Mouse (Mus musculus) small intestine, adult 2 months (tissue): ENCODE results near the gene Abca15.
"Not testable (repeated sequence)": the region's sequence is repeated elsewhere in the genome, so short reads cannot be mapped to it uniquely, and the experiment has no call there.

Experiments
- CTCF ChIP-seq: fragments of 200-500 bp; IDR thresholded peaks from 2 replicates; pipeline ENCODE4 v1.5.1; 2012; ENCODE audit warnings: low read depth, mild to moderate bottlenecking, control low read depth, inconsistent platforms, low read length, moderate library complexity, mixed read lengths; ENCODE audit not compliant: insufficient replicate concordance, insufficient read length; ENCODE audit errors: extremely low read depth
- POLR2A ChIP-seq: fragments of 200-500 bp; IDR thresholded peaks from 2 replicates; pipeline ENCODE4 v1.6.1; 2012; ENCODE audit warnings: low read depth, mild to moderate bottlenecking, control low read depth, inconsistent platforms, low read length, moderate library complexity

- not testable (repeated sequence) for TF ChIP-seq CTCF, POLR2A
Observed at GRCm38 (mm10) chr7:120325911-120326310, 2.6 kb upstream of the Abca15 start.
